Mouse (Mus musculus): Measurements from ENCODE around the gene Notch1.

The Notch1 gene

DNA sequence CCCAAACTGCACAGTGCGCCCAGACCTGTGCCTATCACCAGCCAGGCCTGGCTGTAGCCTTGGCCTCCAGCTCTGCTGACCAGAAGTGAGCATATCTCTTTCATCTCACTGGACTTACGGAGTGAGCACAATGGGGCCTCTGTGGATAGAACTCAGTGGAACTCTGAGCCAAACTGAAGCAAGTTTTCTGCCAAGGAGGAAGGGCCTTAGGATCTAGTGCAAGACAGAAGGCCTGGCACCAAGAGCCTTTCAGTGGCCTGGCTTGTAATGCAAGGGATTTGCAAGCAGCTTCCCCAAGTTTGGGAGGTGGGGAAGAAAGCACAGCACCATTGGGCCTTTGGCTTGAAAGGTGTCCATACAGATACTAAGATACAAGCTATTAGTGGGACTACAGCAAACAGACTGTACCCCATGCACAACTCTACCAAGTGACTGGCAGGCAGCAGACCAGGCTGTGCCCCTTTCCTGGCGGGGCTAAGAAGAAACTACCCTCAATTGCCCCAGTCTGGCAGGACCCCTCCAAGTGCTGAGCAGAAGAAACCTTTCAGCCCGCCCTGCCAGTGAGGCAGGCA is 16.4 kb downstream of the Notch1 start:
- DNase-seq = peak in 1 of 2 experiments; percentile 36

DNA sequence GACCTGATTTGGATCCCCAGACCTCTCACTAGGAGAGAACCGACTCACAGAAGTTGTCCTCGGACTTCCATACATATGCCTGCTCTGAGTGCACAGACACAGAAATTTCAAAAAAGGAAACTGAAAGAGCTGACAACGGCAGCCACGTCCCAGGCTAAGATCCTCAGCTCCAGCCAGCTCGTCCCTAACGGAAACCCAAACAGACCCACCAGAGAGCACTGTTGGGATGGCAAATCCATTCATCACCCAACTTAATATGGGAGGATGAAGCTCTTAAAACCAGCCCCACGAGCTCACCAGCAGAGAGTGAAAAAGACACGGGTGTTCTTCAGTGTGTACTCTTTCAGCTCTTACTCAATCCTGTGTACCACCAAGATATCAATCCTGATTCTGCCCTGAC is 17.8 kb downstream of the Notch1 start:
- DNase-seq = peak; percentile 6 to 27

DNA sequence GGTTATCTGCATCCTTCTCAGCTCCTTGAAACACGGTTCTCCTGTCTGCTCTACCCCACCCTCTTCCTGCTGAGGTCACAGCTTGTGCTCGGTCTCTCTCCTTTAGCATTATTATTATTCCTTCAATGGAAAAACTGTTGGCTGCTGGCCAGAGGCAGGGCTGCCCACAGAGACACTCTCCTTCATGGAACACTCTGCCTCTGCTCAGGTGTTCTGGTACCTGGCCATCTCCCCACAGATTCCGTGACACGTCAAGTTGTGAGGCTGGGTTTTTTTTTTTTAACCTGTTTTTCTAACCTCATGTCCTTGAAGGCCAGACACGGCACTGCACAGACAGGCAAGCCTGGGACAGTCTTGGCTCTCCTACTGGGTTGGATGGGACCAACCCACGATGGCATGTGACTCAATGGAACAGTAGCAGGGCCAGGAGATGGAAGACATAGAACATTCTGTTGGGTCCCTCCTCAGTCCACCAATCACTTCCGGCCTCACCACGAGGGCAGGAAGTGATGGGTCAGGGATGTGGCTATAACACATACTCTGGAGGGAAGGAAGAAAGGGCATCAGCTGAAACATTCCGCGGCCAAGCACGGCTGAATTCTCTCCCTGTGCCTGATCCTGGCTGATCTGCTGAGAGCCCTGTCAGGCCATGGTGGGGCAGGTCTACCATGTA is 18.5 kb downstream of the Notch1 start:
- peak; percentile 50 to 60 for DNase-seq

DNA sequence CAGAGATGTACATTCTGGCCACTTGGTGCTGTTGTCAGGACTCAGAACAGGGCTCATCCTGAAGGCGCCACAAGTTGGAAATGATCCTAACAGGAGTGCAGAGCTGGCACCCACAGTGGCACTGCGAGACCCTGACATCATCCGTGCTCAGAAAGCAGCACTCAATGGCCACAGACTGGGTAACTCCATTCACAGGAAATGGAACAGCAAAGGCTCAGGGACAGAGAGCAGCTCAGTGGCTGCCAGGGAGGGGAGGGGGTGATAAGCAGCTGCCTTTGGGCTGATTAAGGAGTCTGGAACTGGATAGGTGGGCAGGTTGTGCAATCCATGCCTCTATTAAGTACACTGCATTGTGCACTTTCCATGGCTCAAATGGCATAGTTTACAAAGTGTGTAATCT is 20.0 kb downstream of the Notch1 start:
- DNase-seq = peak; percentile 4 to 7

DNA sequence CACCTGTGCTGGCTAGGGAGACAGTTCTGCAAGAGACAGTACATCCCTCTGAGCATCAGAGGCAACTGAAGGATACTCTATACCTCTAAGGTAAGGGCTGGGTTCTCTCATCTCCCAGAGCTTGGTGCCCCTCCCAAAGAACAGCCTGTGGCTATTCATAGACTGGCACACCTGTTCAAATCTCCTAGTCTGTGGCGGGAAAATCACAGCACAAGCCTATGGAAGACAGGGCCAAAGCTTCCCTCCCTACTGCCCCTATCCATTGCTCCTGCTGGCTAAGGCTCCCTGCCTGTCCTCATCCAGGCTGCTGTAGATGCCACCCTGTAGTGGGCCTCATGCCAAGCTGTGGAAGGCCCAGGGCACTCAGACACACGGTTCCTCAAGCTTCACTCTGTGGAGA is 20.8 kb downstream of the Notch1 start:
- DNase-seq = peak in 1 of 2 experiments; percentile 6

DNA sequence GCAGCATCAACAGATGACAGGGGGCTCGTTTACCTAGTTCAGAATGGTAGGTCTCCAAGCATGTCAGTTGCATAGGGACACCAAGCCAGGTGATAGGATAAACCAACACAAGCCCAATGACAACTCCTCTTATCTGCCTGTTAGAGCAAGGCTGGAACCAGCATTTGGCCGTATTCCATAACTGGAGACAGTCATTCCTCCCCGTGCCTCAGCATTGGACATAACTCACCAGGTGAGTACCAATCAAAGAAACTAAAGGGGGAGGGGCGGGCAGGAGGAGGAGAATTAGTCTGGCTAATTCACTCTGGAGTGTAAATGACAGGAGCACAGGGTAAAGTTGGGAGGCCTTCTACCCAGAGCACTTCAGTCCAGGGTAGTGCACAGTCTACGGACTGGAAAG is 21.5 kb downstream of the Notch1 start:
- DNase-seq = peak in 1 of 2 experiments; percentile 9

DNA sequence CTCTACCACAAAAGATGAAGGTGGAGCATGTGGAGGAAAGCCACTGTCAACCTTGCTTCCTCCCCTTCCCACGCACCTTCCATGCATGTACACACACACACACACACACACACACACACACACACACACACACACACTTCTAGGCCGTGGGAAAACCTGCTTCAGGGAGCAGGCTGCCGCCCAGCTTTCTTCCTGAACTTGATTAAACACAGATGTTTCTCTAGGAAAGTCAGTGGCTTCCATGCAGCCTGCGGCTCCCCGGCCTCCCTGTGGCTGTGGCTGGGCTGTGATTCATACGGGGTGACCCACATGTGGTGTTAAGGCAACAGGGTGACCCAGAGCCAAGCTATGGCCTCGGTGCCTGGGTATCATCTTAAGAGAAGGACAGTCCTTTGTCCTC is 22.1 kb downstream of the Notch1 start:
- peak in 1 of 2 experiments; percentile 61 for DNase-seq

DNA sequence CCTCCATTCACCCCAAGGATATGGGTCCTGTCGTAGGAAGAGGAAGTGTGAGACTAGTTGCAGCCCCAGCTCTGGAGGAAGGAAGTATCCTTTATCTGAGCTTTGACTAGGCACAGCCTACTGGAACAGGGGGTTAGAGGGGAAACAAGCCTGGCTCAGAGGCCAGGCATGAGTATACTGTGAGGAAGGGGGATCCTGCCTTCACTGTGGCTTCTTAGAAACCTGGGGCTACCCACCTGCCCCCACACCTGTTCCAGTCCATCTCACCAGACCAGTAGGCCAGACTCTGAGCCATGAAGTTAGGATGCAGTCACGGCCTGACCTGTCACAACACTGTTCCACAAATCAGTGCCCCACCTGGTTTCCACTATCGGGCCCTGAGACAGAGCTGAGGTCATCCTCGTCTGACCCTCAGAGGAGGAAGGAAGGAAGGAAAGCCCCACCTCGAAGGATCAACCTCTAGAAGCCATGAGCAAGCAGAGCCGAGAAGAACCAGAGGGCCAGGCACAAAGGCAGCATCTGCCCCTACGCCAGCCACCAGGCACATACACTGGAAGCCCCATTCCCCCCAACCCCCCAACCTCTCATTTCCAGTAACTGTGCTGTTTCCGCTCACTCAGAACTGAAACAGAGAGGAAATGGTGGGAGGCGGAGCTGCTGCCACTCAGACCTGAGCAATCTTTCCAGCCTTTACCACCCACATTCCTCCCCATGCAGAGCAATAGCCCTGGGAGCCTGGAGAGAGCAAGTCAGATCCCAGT is 23.3 kb downstream of the Notch1 start:
- peak; percentile 50 to 68 for DNase-seq

DNA sequence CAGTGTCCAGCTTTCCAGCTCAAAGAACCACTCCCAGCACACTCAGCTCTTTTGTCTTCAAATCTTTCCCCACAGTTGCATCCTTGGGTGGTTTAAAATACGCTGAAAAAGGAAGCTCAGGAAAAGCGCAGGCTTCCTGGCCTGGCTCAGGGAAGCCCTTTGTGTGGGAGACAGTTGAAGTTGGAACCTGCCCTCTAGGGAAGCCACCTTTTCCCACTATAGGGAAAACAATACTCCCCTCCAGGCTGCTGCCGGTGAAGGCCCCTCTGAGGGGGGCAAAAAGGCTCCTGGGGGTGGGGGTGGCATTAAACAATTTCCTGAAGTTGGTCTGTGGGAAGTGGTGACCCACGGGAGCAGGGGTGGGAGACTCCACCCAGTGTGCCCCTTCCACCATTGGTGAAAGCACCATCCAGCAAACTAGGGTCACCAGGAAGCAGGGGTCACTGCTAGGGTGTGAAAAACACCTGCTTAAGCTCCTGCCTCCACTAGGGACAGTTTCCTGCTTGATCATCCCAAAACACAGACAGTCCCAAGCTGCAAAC is 25.6 kb downstream of the Notch1 start:
- peak; percentile 29 to 52 for DNase-seq

DNA sequence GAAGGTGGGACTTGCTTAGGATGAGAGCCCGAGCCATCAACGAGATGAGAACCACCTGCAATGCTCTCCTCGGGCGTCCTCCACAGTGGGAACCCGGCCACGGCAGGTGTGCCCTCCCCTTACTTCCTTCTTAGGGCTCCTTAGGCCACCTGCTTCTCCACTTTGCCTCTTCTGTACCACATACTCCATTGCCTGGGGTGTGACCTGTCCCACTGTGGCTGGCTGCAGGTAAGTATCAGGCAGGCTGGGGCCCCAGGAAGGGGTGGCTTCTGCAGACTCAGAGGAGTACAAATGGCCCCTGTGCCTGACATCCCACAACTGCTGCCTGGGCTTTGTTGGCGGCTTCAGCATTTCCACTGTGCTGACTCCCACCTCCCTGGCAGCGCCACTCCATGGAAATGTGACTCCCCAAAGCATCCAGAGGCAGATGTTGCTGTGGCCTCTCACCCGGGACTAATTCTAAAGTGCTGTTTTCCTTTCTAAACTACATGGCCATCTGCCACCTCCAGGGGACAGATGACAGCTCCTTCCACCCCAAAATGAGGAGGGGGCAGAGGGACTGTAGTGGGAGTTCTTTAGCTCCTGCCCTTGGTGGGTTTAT is 27.8 kb downstream of the Notch1 start:
- DNase-seq = peak; percentile 56 to 67

DNA sequence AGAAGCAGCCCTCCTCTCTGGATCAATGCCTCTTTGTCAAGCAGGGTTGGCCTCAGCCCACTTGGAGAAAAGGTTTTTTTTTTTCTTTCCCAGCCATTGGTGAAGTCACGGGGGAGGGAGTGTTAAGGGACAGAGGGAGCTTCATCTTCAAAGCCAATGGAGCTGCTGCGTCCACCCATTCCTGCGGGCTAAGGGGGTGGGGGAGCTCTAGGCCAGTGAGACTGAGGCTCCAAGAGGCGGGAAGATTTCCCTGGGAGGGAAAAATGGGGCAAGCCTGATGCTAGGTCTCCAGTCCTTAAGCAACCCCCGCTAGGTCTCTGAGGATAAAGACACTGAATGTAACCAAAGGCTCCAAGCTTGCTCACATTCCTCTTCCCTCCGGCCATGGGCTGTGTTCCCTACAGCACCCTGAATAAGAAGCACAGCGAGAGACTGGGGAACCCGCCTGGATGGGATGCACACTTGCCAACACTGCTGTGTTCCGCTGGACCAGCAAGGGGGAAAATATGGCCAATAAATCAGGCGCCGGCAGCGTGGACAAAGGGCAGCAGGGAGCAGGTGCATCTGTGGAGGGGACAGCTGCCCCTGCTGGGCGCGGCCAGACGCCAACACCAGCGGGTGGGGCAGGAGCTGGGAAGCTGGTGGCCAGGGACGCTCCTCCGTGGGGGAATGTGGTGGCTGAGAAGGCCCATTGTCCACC is 29.0 kb downstream of the Notch1 start:
- peak in 1 of 2 experiments; percentile 67 for DNase-seq

DNA sequence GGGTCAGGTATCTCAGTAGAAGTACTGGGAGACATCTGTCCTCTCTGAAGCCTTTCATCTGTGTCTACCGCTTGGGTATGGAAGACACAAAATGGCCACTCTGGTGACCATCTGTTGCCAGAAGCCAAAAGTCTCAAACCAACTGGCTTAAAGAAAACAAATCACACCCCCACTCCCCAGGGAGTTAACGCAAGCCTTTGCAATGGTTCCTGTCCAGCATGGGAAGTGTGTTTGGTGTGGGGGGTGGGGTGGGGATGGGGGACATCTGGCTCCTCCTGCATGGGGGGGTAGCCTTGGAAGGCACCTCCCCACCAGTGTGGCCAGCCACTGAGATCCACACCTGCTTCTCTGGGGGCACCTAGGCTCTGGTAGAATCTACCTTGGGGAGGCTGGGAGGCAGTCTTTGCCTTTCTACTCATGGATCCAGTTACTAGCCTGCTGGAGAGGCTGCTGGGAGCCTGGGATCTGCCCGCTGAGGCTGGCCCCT is 29.6 kb downstream of the Notch1 start:
- peak in 1 of 2 experiments; percentile 58 for DNase-seq

DNA sequence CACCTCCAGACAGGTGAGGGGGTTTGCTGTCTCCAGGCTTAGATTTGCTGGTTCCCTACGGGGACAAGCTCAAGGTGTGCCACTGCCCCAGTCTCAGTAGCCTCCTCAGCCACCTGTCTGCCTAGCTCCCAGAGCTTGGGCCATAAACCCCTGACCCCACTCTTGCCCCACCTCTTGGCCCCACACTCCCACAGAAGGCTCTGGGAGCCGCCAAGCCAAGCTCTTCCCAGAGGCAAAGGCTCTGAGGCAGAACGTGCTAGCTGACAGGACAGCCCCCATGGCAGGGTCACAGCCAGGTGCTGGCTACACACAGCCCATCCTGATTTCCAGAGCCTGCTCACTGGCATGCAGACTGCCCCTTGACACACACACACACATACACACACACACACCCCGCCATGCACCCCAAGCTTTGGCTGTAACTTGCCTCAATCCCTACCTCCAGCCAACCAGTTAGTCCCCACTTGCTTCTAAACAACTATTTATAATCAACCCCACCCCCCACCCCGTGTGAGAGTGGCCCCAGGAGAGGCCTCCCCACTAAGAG is 30.1 kb downstream of the Notch1 start:
- DNase-seq = peak; percentile 62 to 78

DNA sequence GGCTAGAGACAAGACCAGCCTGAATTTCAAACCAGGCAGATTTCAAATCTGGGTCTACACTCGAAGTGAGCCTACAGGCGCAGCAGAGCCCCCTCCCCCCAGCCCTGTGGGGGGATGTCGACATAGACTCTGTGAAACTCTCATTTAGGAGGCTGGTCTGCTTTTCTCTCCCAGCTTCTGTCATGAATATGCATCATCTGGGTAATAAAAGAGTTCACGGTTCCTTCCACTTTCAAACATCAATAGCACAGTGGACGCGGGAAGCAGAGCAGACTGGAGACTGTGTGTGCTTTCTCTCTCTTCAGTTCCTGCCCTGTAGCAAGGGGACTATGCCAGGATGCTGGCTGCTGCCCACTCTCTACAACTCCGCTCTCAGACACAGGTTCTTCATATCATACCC is 30.8 kb downstream of the Notch1 start:
- DNase-seq = peak in 1 of 2 experiments; percentile 62

DNA sequence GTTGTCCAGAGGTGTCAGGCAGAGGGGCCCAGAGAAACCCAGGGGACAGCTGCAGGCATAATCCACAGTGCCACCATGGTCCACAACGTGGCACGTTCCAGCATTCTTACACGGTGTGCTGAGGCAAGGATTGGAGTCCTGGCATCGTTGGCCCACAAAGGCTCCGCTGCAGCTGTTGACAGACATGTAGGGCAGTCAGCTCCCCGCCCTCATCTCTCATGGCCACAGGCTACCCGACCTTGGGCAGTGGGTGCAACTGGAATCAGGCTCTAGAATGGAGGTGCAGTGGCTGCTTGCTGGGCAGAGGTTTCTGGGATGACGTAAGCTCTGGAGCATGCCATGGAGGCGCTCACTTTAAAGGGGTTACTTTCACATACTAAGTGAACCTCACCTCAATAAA is 31.2 kb downstream of the Notch1 start:
- DNase-seq = no peak

DNA sequence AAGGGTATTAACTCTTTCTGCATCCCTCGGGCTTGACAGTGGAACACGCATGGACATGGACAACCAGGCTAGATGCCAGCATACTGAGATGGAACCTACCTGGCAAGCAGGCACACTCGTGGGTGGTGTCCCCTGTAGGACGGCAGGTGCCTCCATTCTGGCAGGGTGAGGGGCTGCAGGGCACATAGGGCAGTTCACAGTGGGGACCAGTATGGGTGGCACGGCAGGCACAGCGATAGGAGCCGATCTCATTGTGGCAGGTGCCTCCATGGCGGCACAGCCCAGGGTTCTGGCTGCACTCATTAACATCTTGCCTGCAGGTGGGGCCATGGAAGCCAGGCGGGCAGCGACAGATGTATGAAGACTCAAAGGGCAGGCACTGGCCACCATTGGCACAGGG is 32.3 kb downstream of the Notch1 start:
- no peak for DNase-seq

DNA sequence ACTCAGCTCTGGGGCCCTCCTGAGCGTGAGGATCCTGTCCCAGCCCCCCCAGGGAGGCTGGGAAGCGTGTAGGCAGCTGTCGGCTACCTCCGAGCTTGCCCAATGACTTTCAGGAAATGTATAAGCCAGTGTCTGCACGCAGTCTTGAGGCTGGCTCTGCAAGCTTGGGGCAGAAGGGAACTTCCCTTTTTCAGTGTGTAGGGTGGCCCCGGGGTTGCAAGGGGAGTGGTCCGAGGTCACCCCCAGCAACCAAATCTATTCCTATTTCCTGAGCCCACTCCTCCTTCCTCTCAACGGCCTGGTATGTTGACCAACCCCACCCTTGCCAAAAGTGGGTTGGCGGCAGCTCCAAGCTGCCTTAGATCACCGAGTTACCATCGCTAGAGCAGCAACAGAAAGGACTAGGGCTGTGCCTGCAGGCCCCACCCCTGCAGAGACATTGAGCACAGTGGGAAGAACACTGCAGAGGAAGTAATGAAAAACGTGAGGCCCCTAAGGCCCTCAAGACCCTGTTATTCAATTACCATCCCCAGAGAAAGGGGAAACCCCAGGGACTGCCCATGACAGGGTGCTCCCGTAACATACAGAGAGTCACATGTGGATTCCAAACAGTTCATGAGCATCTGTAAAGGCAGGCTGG is 33.1 kb downstream of the Notch1 start:
- DNase-seq = no peak

DNA sequence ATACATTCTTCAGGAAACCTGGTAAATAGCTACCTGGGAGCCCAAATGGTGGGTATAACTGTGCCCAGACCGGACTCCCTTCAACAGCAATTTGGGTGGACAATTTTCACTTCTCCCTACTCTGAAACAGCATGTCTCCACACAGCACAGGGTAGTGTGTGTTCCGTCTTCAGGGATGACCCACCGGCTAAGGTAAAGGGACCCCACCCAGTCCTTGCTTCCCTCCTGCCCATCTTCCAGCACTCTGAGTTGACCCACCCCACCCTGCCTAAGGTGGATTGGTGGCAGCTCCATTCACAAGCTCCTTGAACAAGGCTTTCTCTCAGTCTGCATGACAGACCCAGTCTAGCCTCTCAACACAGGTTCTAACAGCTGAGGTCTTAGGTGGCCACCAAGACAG is 33.6 kb downstream of the Notch1 start:
- DNase-seq = no peak

DNA sequence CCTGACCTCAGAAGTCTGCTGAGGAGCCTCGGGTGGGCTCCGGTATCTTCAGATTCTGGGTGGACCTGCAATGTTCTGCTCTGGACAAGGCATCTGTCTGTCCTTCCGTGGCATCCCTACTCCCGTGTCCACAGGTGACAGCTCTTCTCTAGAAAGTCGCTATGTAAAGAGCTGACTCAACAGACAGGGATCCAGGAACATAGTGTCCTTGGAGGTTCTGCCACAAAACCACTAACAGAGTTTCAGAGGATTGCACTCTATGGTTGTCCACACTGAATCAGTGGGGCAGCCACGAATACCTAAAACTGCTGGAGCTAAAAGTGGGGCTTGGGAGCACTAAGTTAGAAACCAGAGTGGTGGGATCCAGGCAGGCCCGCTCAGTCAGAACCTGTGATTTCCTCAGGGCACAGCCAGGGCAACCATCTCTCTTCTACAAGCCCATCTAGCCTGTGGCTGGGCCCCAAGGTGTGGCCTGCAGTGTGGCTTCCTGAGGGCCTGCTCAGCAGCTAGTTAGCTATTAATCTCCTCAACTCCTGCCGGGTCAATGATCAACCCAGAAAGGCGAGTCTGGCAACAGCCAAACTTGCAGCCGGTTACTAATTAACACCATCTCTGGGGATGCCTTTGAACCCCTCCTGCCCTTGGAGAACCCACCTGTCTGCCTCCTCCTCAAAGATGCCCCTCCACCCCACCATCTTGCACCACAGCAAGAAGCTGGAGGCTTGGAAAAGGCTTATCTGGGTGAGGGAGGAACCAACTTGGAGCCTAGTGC is 34.6 kb downstream of the Notch1 start:
- peak; percentile 82 to 89 for DNase-seq

DNA sequence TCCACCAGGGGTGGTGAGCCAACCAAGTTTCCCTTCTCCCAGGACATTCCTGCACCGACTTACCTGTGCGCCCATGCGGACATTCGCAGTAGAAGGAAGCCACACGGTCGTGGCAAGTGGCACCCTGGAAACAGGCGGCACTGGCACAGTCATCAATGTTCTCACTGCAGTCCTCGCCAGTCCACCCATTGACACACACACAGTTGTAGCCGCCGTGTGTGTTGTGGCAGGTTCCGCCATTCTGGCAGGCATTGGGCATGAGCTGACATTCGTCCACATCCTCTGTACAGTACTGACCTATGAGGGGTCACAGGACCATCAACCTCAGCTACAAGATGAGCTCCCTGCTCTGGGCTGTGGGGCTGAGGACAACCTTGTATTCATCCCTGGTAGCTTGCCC is 35.6 kb downstream of the Notch1 start:
- DNase-seq = no peak

DNA sequence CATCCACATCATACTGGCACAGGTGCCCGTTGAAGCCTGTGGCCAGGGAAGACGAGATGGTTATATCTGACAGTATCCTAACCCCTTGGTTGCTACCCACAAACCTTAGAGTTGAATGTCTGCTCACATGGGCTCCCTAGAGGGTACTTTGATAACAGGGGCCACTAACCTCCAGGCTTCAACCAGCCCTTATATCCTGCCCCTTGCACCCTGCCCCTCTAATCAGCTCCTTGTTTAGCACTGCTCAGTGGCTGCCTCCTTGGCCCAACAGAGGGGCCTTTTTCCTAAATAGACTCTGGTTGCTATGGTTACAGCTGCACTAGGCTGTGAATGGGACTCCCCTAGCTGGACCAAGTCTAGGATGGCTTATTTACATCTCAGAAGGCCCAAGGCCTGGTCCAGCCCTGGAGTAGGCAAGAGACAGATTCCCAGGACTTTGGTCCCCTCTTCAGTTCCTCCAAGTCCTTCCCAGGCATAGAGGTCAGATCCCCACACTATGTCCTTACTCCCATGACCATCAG is 37.7 kb downstream of the Notch1 start:
- no peak for DNase-seq
